Mouse (Mus musculus) lung, postnatal 0 days (tissue): Measurements from ENCODE around the gene P4ha2.

Experiments
- CTCF ChIP-seq: IDR thresholded peaks from 2 replicates; pipeline ENCODE4 v1.5.1; 2016; ENCODE audit warnings: antibody characterized with exemption, mild to moderate bottlenecking
- EP300 ChIP-seq: IDR thresholded peaks from 2 replicates; pipeline ENCODE4 v1.6.1; 2016; ENCODE audit warnings: antibody characterized with exemption, mild to moderate bottlenecking, control low read depth

- TF ChIP-seq CTCF (no peak), EP300 (no peak)
Observed at GRCm38 (mm10) chr11:54090091-54090879, 9.6 kb upstream of the P4ha2 start.
